Mouse (Mus musculus): ENCODE data around the gene Cdc42se2. TPM values are rescaled to one million over a fixed set of nuclear protein-coding genes. Genes with fewer than 3 reads are reported as not detected.

The Cdc42se2 gene
- polyA plus RNA-seq, 1 experiment from 2014 or later = 19.2 TPM

DNA sequence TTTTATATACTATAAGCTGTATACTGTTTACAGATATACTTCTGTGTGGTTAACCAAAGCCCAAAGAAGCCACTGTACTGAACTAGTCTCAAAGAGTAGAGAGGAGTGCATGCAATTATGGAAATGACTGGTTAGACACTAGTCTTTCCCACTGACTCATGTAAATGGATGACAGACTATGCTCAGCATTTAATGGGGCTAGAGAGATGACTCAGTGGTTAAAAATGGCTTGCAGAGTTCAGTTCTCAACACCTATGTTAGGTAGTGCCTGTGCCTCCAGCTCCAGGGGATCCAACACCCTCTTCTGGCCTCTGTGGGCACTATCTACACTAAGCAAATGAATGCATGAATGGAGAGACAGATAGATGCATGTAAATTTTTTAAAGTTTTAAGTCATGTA lies 38.6 kb downstream of the Cdc42se2 start:
- DNase-seq (no peak), ATAC-seq (ENCODE audit: low read depth) (no peak)
- Histone ChIP-seq H3K4me2 (no peak overlapping the region), H3K9ac (no peak overlapping the region), H3K36me3 (peaks cover 11% of the 10 kb centered on the region), H3K4me3 (replicated peaks) (no peak overlapping the region), H3K9me3 (replicated peaks) (no peaks in the 10 kb centered on the region), H3K27ac (no peak overlapping the region), H3K27me3 (no peaks in the 10 kb centered on the region), H3K4me1 (replicated peaks) (peaks cover 3% of the 10 kb centered on the region; the same call in 1 of the 2 replicates)

- no peak for DNase-seq
- 74% methylated on average over 1 of the region's 1 CpGs for WGBS (ENCODE audit: insufficient replicate concordance)
These were observed 43.2 kb downstream of the Cdc42se2 start for GRCm38 (mm10) chr11:54744231-54744630.

GRCm38 (mm10) chr11:54741330-54741729 lies 46.1 kb downstream of the Cdc42se2 start:
- ATAC-seq (ENCODE audit: low read depth) = no peak
- H3K4me2 ChIP-seq = no peak overlapping the region
- H3K27ac ChIP-seq = no peak overlapping the region
- H3K4me1 ChIP-seq (replicated peaks) = peaks cover 17% of the 10 kb centered on the region
- WGBS (ENCODE audit: insufficient replicate concordance) = 56% methylated on average over 2 of the region's 2 CpGs
- peaks cover 19% of the 10 kb centered on the region for H3K36me3 ChIP-seq
- H3K27me3 ChIP-seq = no peaks in the 10 kb centered on the region
- DNase-seq = no peak
- H3K9ac ChIP-seq = no peak overlapping the region
- no peaks in the 10 kb centered on the region for H3K9me3 ChIP-seq (replicated peaks)
- no peak overlapping the region for H3K4me3 ChIP-seq (replicated peaks)

More at GRCm38 (mm10) chr11:54744231-54744630, 43.2 kb downstream of the Cdc42se2 start:
- H3K27ac ChIP-seq = no peak overlapping the region
- no peaks in the 10 kb centered on the region for H3K9me3 ChIP-seq (replicated peaks)
- H3K4me2 ChIP-seq = no peak overlapping the region
- H3K4me3 ChIP-seq (replicated peaks) = no peak overlapping the region
- no peak for ATAC-seq (ENCODE audit: low read depth)
- no peaks in the 10 kb centered on the region for H3K27me3 ChIP-seq
- no peak overlapping the region for H3K9ac ChIP-seq
- peaks cover 5% of the 10 kb centered on the region for H3K4me1 ChIP-seq (replicated peaks)
- peaks cover 9% of the 10 kb centered on the region; the same call in 1 of the 2 replicates for H3K36me3 ChIP-seq

DNA sequence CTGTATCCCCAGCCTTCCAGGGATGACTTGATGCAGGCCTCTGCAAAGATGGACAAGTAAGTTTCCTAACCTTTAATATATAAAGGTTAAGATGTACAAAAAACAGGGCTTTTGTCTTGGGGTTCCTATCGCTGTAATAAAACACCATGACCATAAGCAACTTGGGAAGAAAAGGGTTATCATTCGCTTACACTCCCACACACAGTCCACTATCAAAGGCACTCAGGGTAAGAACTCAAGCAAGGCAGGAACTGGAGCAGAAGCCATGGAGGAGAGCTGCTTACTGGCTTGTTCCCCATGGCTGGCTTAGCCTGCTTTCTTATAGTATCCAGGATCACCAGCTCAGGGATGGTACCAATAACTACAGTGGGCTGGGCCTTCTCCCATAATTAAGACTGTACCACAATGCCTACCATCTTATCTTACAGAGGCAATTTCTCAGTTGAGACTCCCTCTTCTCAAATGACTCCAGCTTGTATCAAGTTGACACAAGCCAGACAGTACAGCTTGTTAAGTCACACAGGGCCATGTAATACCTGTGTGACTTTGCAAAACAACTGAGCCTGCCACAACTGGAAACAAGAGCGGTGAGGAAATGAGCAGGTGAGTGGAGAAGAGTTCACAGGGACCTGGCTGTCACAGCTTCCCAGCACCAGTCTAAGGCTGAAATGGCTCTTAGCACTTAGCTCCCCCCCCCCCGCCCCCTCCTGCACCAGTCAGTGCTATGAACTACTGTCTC lies 48.3 kb downstream of the Cdc42se2 start:
- Histone ChIP-seq H3K9me3 (replicated peaks) (no peaks in the 10 kb centered on the region), H3K4me1 (replicated peaks) (peaks cover 19% of the 10 kb centered on the region), H3K27me3 (no peaks in the 10 kb centered on the region), H3K4me2 (no peak overlapping the region), H3K36me3 (peaks cover 19% of the 10 kb centered on the region), H3K9ac (no peak overlapping the region), H3K4me3 (replicated peaks) (no peak overlapping the region), H3K27ac (no peak overlapping the region)
- ATAC-seq (ENCODE audit: low read depth) (peak; percentile 53; the same call in 1 of the 2 replicates), DNase-seq (no peak)
- WGBS (ENCODE audit: insufficient replicate concordance) = 74% methylated on average over 4 of the region's 4 CpGs

- H3K27ac ChIP-seq = no peak overlapping the region
- 64% methylated on average over 5 of the region's 5 CpGs for WGBS (ENCODE audit: insufficient replicate concordance)
- H3K36me3 ChIP-seq = peaks cover 19% of the 10 kb centered on the region
- no peak overlapping the region for H3K4me3 ChIP-seq (replicated peaks)
- DNase-seq (no peak), ATAC-seq (ENCODE audit: low read depth) (no peak)
- H3K9ac ChIP-seq = no peak overlapping the region
- no peaks in the 10 kb centered on the region for H3K9me3 ChIP-seq (replicated peaks)
- peaks cover 19% of the 10 kb centered on the region for H3K4me1 ChIP-seq (replicated peaks)
- H3K27me3 ChIP-seq = no peaks in the 10 kb centered on the region
- H3K4me2 ChIP-seq = no peak overlapping the region
These were observed 50.6 kb downstream of the Cdc42se2 start for GRCm38 (mm10) chr11:54736903-54737302.

GRCm38 (mm10) chr11:54735114-54735513 lies 52.4 kb downstream of the Cdc42se2 start:
- Histone ChIP-seq H3K9ac (no peak overlapping the region), H3K4me2 (no peak overlapping the region), H3K27ac (no peak overlapping the region), H3K9me3 (replicated peaks) (no peaks in the 10 kb centered on the region), H3K36me3 (peaks cover 18% of the 10 kb centered on the region), H3K4me1 (replicated peaks) (peaks cover 19% of the 10 kb centered on the region), H3K4me3 (replicated peaks) (no peak overlapping the region), H3K27me3 (no peaks in the 10 kb centered on the region)
- WGBS (ENCODE audit: insufficient replicate concordance) = 78% methylated on average over 1 of the region's 1 CpGs
- no peak for ATAC-seq (ENCODE audit: low read depth)
- DNase-seq = no peak

DNA sequence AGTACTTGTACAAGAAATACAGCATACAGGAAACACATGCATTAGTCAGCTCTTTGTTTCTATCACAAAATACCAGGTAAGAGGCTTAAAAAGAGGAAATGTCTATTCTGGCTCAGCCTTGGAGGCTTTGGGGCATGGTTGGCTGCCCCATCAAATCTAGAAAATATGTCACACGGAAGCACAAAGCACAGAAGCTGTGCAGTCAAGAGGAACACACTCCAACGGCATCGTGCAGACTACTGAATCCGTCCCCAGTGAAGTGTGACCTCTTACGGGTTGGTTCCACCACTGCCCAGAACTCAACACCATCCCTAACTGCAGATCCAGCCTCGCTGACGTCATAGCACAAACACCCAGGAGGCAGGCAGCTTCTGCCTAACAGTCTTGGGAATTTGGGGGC lies 53.9 kb downstream of the Cdc42se2 start:
- no peak overlapping the region for H3K27ac ChIP-seq
- H3K4me3 ChIP-seq (replicated peaks) = no peak overlapping the region
- H3K4me2 ChIP-seq = no peak overlapping the region
- peaks cover 6% of the 10 kb centered on the region for H3K36me3 ChIP-seq
- ATAC-seq (ENCODE audit: low read depth) = no peak
- H3K9me3 ChIP-seq (replicated peaks) = no peaks in the 10 kb centered on the region
- peaks cover 8% of the 10 kb centered on the region for H3K4me1 ChIP-seq (replicated peaks)
- WGBS (ENCODE audit: insufficient replicate concordance) = 67% methylated on average over 7 of the region's 7 CpGs
- H3K9ac ChIP-seq = no peak overlapping the region
- no peaks in the 10 kb centered on the region for H3K27me3 ChIP-seq
- DNase-seq = no peak

DNA sequence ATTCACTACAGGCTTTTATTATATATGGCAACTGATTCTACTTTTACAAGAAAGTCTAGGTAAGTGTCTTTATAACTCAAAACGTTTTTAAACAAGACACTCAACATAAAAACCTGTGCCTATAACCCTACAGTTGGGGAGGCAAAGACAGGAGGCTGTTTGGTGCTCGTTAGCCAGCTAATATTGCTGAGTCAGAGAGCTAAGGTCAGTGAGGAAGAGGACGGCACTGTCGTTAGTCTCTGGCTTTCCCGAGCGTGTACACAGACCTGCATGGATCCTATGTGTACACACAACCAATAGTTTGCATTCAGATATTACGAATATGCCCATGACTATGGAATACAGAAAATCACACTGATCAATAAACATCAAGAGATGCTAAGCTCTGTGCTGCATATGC lies 56.1 kb downstream of the Cdc42se2 start:
- H3K27me3 ChIP-seq = no peaks in the 10 kb centered on the region
- peaks cover 3% of the 10 kb centered on the region for H3K4me1 ChIP-seq (replicated peaks)
- H3K4me3 ChIP-seq (replicated peaks) = no peak overlapping the region
- no peak overlapping the region for H3K27ac ChIP-seq
- DNase-seq = no peak
- ATAC-seq (ENCODE audit: low read depth) = no peak
- 49% methylated on average over 7 of the region's 7 CpGs for WGBS (ENCODE audit: insufficient replicate concordance)
- H3K4me2 ChIP-seq = no peak overlapping the region
- H3K9me3 ChIP-seq (replicated peaks) = no peaks in the 10 kb centered on the region
- H3K36me3 ChIP-seq = peaks cover under 1% of the 10 kb centered on the region; the same call in 1 of the 2 replicates
- H3K9ac ChIP-seq = no peak overlapping the region

GRCm38 (mm10) chr11:54730931-54731330 lies 56.5 kb downstream of the Cdc42se2 start:
- 72% methylated on average over 5 of the region's 5 CpGs for WGBS (ENCODE audit: insufficient replicate concordance)
- H3K9ac ChIP-seq = no peak overlapping the region
- no peak overlapping the region for H3K4me3 ChIP-seq (replicated peaks)
- no peak for DNase-seq
- no peaks in the 10 kb centered on the region for H3K9me3 ChIP-seq (replicated peaks)
- H3K27me3 ChIP-seq = no peaks in the 10 kb centered on the region
- no peaks in the 10 kb centered on the region for H3K4me1 ChIP-seq (replicated peaks)
- ATAC-seq (ENCODE audit: low read depth) = no peak
- no peak overlapping the region for H3K27ac ChIP-seq
- peaks cover 4% of the 10 kb centered on the region; the same call in 1 of the 2 replicates for H3K36me3 ChIP-seq
- no peak overlapping the region for H3K4me2 ChIP-seq

- ATAC-seq (ENCODE audit: low read depth) (no peak), DNase-seq (no peak)
- 67% methylated on average over 3 of the region's 3 CpGs for WGBS (ENCODE audit: insufficient replicate concordance)
These were observed 58.2 kb downstream of the Cdc42se2 start for GRCm38 (mm10) chr11:54729311-54729710.

GRCm38 (mm10) chr11:54728371-54728770 lies 59.1 kb downstream of the Cdc42se2 start:
- no peak for ATAC-seq (ENCODE audit: low read depth)
- 61% methylated on average over 2 of the region's 2 CpGs for WGBS (ENCODE audit: insufficient replicate concordance)

More at GRCm38 (mm10) chr11:54729311-54729710, 58.2 kb downstream of the Cdc42se2 start:
- no peak overlapping the region for H3K9ac ChIP-seq
- H3K27me3 ChIP-seq = no peaks in the 10 kb centered on the region
- H3K4me3 ChIP-seq (replicated peaks) = no peak overlapping the region
- no peak overlapping the region for H3K27ac ChIP-seq
- no peaks in the 10 kb centered on the region for H3K9me3 ChIP-seq (replicated peaks)
- peaks cover 4% of the 10 kb centered on the region; the same call in 1 of the 2 replicates for H3K36me3 ChIP-seq
- no peak overlapping the region for H3K4me2 ChIP-seq
- no peaks in the 10 kb centered on the region for H3K4me1 ChIP-seq (replicated peaks)

More at GRCm38 (mm10) chr11:54728371-54728770, 59.1 kb downstream of the Cdc42se2 start:
- Histone ChIP-seq H3K9ac (no peak overlapping the region), H3K27ac (no peak overlapping the region), H3K4me1 (replicated peaks) (no peaks in the 10 kb centered on the region), H3K36me3 (peaks cover 6% of the 10 kb centered on the region; the same call in 1 of the 2 replicates), H3K4me3 (replicated peaks) (no peak overlapping the region), H3K4me2 (no peak overlapping the region), H3K27me3 (no peaks in the 10 kb centered on the region), H3K9me3 (replicated peaks) (no peaks in the 10 kb centered on the region)
- no peak for DNase-seq
